Mouse (Mus musculus) c-Kit-positive CD71-positive TER-119-negative erythroid progenitor cells, embryonic 14.5 days (primary cell): ENCODE results near the gene Tmprss12.
"Not testable (repeated sequence)": the region's sequence is repeated elsewhere in the genome, so short reads cannot be mapped to it uniquely, and the experiment has no call there.

Experiments used
- DNase-seq: peaks from one replicate; pipeline ENCODE4 v3.0.0-alpha.2; 2013; ENCODE audit warnings: low read depth

Tmprss12 gene

DNA sequence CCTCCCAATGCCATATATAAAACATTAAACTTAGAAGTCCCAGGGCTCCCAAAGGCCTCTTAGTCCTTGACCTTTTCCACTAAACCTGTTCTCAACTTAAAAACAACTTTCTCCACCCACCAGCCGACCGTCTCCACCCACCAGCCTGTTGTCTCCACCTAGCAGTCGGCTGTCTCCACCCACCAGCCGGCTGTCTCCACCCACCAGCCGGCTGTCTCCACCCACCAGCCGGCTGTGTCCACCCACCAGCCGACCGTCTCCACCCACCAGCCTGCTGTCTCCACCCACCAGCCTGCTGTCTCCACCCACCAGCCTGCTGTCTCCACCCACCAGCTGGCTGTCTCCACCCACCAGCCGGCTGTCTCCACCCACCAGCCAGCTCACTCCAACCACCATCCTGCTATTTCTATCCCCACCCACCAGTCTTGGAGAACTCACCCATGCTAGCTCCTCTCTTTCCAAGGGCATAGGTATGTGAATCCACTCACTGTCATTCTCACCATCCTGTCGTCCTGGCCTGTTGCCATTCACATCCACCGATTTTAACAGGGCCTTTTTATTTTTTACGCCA lies 43.5 kb downstream of the Tmprss12 start:
- DNase-seq = no peak

DNA sequence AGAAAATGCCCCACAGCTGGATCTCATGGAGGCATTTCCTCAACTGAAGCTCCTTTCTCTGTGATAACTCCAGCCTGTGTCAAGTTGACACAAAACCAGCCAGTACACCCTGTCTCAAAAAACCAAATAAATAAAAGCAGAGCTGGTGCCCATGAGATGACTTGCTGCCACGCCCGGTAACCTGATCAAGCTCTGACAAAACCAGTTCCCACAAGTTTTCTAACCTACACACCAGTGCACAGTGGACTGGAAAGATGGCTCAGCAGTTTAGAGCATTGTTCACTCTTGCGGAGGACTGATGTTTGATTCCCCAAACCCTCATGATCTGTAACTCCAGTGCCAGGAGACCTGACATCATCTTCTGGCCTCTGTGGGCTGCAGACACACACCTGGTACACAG lies 44.6 kb downstream of the Tmprss12 start:
- DNase-seq = no peak

DNA sequence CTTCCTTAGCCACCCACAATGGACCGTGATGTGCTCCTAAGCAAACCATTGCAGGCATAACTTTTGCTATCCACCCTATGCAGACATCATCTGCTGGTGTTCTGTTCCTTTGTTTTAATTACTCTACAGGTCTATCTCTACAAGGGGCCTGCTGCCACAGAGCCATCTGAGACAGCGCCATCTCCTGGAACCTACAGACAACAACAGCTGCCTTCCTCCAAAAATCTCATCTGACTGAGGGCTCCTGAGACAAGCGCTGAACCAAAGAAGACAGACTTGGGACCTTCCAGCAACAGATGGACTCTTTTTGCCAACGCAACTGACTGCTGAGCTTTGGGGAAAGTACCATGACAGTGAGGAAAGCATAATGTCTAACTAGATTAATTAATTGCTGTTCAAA lies 47.5 kb downstream of the Tmprss12 start:
- DNase-seq = not testable (repeated sequence)

DNA sequence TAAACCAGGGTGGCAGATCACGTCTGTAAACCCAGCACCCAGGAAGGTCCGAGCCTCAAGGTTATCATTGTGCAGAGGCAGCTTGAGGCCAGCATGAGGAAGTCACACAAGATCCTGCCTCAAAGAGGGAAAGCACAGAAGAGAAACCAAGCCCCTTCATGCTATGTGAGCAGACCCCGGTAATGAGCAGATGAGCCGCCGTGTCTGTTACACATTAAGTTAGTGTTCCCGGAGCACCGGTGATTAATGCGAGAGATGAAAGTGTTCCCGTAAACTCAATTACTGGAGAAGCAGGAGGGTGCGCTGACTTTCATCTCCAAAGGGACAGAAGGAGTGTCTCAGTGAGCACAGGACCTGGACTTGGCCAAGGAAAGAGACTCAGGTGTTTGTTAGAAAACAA lies 48.7 kb downstream of the Tmprss12 start:
- not testable (repeated sequence) for DNase-seq

DNA sequence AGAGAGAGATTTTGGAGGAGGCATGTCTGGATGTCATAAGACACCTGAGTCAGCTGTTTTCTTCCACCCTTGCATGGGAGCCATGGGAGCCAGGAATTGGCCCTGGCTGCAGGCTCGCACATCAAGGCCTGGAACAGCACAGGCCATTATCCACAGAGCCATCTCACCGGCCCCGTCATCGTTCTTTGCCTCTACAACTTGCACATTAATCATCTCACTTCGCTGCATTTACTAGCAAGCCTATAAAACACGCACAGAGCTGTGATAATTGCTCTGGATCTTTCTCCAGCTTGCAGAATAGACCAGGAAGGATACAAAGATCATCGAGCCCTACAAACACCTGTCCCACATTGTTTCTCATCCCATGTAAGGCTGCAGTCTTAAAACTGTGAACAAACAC lies 50.1 kb downstream of the Tmprss12 start:
- no peak for DNase-seq

DNA sequence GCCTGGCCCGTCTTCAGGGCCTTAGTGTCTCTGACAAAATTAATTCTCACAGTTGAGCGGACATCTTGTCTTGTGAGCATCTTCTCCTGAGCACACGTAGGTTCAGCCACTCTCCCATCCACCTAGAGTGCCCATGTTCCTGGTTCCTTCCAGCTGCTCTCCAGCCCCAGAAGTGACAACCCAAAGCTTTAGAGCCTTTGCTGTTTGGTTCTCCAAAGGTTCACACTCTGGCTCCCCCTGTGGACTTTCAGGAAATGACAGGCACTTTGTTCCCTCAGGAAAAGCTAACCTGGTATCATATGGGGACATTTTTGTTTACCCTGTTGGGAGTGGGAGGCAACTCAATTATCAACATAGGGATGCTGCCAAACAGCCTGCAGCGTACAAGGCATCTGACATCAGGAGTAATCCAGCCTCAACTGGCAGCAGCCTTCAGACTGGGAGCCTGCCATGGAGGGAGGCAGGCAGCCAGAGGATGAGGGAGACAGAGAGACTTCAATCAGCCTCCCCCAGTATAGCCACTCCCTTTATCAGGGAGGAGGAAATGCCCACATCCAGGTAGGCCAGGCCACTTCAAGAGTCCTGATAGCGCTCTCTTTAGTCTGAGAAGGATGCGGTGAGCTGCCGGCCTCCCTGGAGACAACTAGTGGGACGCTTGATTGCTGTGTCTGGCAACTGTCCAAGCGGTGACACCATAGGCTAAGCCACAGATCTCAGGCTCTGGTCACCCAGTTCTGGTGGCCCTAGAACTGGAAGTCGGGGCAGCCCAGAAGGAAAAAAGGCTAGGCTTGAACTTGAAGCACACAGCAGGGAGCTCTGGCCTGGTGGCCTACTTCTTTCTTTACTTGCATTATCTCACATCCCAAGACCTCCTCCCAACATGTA lies 51.7 kb downstream of the Tmprss12 start:
- DNase-seq = not testable (repeated sequence)

DNA sequence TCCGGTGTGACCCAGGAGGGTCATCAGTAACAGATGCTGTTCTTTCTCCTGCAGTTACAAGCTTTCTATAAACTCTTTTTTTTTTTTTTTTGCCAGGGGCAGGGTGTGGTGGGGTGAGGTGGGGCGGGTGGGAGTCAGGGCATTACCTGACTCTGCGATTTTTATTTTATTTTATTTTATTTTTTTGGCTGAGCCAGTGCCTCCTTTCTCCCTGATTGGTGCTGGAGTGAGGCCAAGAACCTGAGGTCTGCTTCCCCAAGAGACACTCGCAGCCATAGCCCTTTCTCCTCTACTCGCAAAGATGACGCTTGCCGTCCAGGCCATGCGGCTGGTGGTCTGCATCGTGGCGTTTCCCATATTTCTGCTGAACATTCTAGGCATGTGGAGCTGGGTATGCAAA lies 54.0 kb downstream of the Tmprss12 start, which contains the start of gene Mettl7a3:
Gene Mettl7a3, plus strand, starts transcription at position 301 of the 400 bp plus-strand sequence.
- DNase-seq = no peak

DNA sequence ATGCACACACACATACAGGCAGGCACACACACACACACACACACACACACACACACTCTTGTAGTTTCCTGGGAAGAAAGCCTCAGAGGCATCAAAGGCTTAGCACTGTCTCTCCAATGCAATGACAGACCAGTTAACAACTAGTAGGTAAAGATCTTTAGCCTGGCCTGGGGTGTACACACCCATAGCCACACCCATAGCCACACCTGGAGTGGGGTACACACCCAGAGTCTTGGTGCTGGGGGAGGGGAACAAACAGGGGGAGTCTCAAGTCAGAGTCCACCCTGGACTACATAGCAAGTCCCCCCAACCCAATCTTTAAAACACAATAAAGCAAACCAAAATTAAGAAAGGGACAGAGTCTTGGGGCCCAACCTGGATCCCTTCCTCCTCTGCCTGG lies 56.7 kb downstream of the Tmprss12 start:
- not testable (repeated sequence) for DNase-seq

DNA sequence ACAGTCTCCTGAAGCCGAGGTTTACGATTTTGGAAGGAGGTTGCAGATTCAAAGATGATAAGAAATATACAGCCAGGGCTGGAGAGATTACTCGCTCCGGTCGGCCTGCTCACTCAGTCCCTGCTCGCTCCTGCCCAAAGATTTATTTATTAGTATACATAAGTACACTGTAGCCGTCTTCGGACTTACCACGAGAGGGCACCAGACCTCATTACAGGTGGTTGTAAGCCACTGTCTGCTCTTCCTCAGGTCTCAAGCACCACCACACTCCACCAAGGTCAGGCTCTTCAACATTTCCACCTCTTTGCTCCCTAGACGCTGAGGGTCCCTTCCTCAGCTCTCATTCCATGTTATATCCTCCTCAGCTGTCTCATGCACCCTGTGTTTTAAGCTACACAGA lies 57.2 kb downstream of the Tmprss12 start:
- not testable (repeated sequence) for DNase-seq

DNA sequence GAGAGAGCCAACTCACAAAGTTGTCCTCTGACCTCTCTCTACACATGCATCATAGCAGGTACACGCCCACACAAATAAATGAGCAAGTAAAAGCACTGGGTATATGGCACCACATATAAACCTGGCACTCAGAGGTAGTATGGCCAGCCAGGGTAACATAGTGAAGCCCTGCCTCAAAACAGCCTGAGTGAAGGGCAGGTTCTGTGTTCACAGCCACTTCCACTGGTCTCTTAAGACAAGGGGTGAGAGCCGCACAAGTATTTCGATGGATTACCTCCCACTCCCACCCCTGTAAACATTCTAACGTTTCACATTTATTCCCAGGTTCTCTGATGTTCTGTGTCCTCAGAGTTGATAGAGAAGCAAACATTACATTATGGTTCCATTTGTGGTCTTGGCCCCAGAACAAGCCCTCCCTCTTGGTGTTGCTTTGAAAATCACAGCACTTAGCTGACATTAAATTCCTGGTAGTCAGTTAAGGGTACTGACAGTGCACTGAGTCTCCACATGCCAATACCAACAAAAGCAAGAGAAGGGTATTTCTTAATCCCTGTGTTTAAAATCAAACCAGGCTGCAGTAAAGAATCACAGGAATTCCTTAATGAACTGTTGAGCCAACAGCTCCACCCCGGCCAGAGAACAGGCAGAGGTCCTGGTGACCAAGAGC lies 60.8 kb downstream of the Tmprss12 start:
- not testable (repeated sequence) for DNase-seq
